17 mouse cellular contexts compared by ENCODE assay signal in genomic region chr15:102705923-102706503, GRCm38 (mm10). TPM values are rescaled to one million over a fixed set of nuclear protein-coding genes. Genes with fewer than 3 reads are reported as not detected.
A peak's percentile ranks its signal among the peaks of the same experiment; 100 is the strongest.
DNase-seq lines count a peak whose midpoint lies in the region; ATAC-seq and TF ChIP-seq lines count a peak whose summit lies in the region.
"Had no signal": no experiment of that assay in that cellular context is flagged by ENCODE, and none has a peak within 500 bp of the region (broad histone marks: within the 10 kb centered on the region; RNA-seq: fewer than 3 reads in every experiment).

No protein-coding gene starts in this region.

- peaks cover 20% of the 10 kb centered on the region for H3K4me1 ChIP-seq in forebrain, embryonic 16.5 days (replicated peaks; ENCODE audit: control insufficient read depth, insufficient read depth, low read length)
- peaks cover 18% of the 10 kb centered on the region for H3K4me1 ChIP-seq in hindbrain, embryonic 16.5 days (ENCODE audit: control insufficient read depth, insufficient read depth, low read depth, low read length)
- H3K4me1 ChIP-seq in neural tube, embryonic 14.5 days (ENCODE audit: control insufficient read depth, insufficient read depth, low read length): peaks cover 21% of the 10 kb centered on the region

- no peak for TF ChIP-seq CTCF in layer of hippocampus, adult 2 months (conservative IDR thresholded peaks at IDR 0.05)

- DNase-seq in layer of hippocampus, adult 2 months (ENCODE audit: low spot score in 2 of 2): no peak
- no peak for DNase-seq in layer of hippocampus, postnatal 14 days (ENCODE audit: low spot score in 2 of 2)
- DNase-seq in kidney, postnatal 25 days: no peak
- no peak for DNase-seq in spleen, postnatal 10 days (ENCODE audit: low spot score in 2 of 2)
- no peak for DNase-seq in heart, adult 18-20 months
- DNase-seq: adrenal gland, postnatal 36 days; B cell, adult 2 months; cerebellum, adult 18-20 months; gastrocnemius, postnatal 14 days; kidney, adult 2 months; kidney, postnatal 10 days; lung, adult 18-20 months; lung, postnatal 14 days had no signal

- H3K4me2 ChIP-seq in forebrain, embryonic 16.5 days (ENCODE audit: low read length): no peak overlapping the region
- H3K4me2 ChIP-seq in hindbrain, embryonic 16.5 days (ENCODE audit: low read length): no peak overlapping the region; the same call in 1 of the 2 replicates
- no peak overlapping the region for H3K4me2 ChIP-seq in neural tube, embryonic 14.5 days (ENCODE audit: low read depth, low read length)
- H3K4me2 ChIP-seq: liver, embryonic 11.5 days had no signal

- H3K27ac ChIP-seq in layer of hippocampus, adult 2 months: peak overlapping the region; percentile 78
- peak overlapping the region; percentile 9 for H3K27ac ChIP-seq in forebrain, embryonic 16.5 days (ENCODE audit: low read length)
- peak overlapping the region; percentile 70 for H3K27ac ChIP-seq in hindbrain, embryonic 16.5 days (ENCODE audit: low read depth, low read length)
- H3K27ac ChIP-seq in neural tube, embryonic 14.5 days (ENCODE audit: low read depth, low read length): peak overlapping the region; percentile 40; the same call in 1 of the 2 replicates

- H3K27me3 ChIP-seq in forebrain, embryonic 16.5 days (replicated peaks; ENCODE audit: control insufficient read depth, insufficient read depth, low read length): no peaks in the 10 kb centered on the region
- H3K27me3 ChIP-seq in hindbrain, embryonic 16.5 days (replicated peaks; ENCODE audit: control insufficient read depth, insufficient read depth, low read length): no peaks in the 10 kb centered on the region
- H3K27me3 ChIP-seq in neural tube, embryonic 14.5 days (ENCODE audit: control insufficient read depth, insufficient read depth, low read length): no peaks in the 10 kb centered on the region

- 65% methylated on average over 7 of the region's 7 CpGs for WGBS in forebrain, embryonic 16.5 days
- 47% methylated on average over 7 of the region's 7 CpGs for WGBS in hindbrain, embryonic 16.5 days
- 44% methylated on average over 7 of the region's 7 CpGs for WGBS in neural tube, embryonic 14.5 days

- no peaks in the 10 kb centered on the region for H3K9me3 ChIP-seq in forebrain, embryonic 16.5 days (ENCODE audit: control insufficient read depth, low read length)
- no peaks in the 10 kb centered on the region for H3K9me3 ChIP-seq in hindbrain, embryonic 16.5 days (ENCODE audit: control insufficient read depth, low read length)
- H3K9me3 ChIP-seq in neural tube, embryonic 14.5 days (ENCODE audit: control insufficient read depth, low read length): no peaks in the 10 kb centered on the region

- no peak overlapping the region for H3K4me3 ChIP-seq in layer of hippocampus, adult 2 months
- H3K4me3 ChIP-seq in forebrain, embryonic 16.5 days (replicated peaks; ENCODE audit: low read length): no peak overlapping the region
- H3K4me3 ChIP-seq in hindbrain, embryonic 16.5 days (ENCODE audit: low read length): no peak overlapping the region
- H3K4me3 ChIP-seq in neural tube, embryonic 14.5 days (ENCODE audit: low read depth, low read length): no peak overlapping the region

- peak; percentile 32; the same call in 1 of the 2 replicates for ATAC-seq in forebrain, embryonic 16.5 days
- ATAC-seq in hindbrain, embryonic 16.5 days: peak; percentile 37
- ATAC-seq in neural tube, embryonic 14.5 days (ENCODE audit: low read depth): peak; percentile 60

- no peak overlapping the region for H3K9ac ChIP-seq in forebrain, embryonic 16.5 days (replicated peaks; ENCODE audit: low read depth, low read length)
- no peak overlapping the region for H3K9ac ChIP-seq in hindbrain, embryonic 16.5 days (ENCODE audit: low read depth, low read length)
- H3K9ac ChIP-seq in neural tube, embryonic 14.5 days (replicated peaks; ENCODE audit: low read depth, low read length): no peak overlapping the region

- peaks cover 24% of the 10 kb centered on the region for H3K36me3 ChIP-seq in forebrain, embryonic 16.5 days (ENCODE audit: control insufficient read depth, insufficient read depth)
- H3K36me3 ChIP-seq in hindbrain, embryonic 16.5 days (ENCODE audit: control insufficient read depth, insufficient read depth, low read length): peaks cover 29% of the 10 kb centered on the region
- peaks cover 35% of the 10 kb centered on the region for H3K36me3 ChIP-seq in neural tube, embryonic 14.5 days (ENCODE audit: control insufficient read depth, insufficient read depth, low read length)

RNA-seq across cellular contexts. Expression of gene Calcoco1, which starts 16.0 kb away (rescaled TPM):
- total RNA-seq in layer of hippocampus, adult 2 months (2021): 10 to 100 TPM; 95.4 to 96.9 TPM
- 10 to 100 TPM; 66.9 to 69.6 TPM for total RNA-seq in layer of hippocampus, postnatal 14 days (2021)
- polyA plus RNA-seq in forebrain, embryonic 16.5 days (2015; fragmentation: Nextera tagmentation; extraction: Ambion mirVana): 80.6 and 87.7 TPM in 2 replicates
- polyA plus RNA-seq in hindbrain, embryonic 16.5 days (2015; fragmentation: Nextera tagmentation; extraction: Ambion mirVana): 34.6 and 40.9 TPM in 2 replicates
- polyA plus RNA-seq in neural tube, embryonic 14.5 days (2014; fragmentation: Nextera tagmentation; extraction: Ambion mirVana): 23.5 and 29.3 TPM in 2 replicates
- 100 to 1,000 TPM; 105 to 119 TPM for total RNA-seq in heart, adult 18-20 months (2021)

RNA-seq across cellular contexts. Expression of gene Atp5g2, which starts 33.9 kb away (rescaled TPM):
- total RNA-seq in layer of hippocampus, adult 2 months (2021): 10 to 100 TPM; 11.0 to 11.5 TPM
- 10 to 100 TPM; 10.9 to 13.0 TPM for total RNA-seq in layer of hippocampus, postnatal 14 days (2021)
- polyA plus RNA-seq in forebrain, embryonic 16.5 days (2015; fragmentation: Nextera tagmentation; extraction: Ambion mirVana): 50.4 and 56.5 TPM in 2 replicates
- polyA plus RNA-seq in hindbrain, embryonic 16.5 days (2015; fragmentation: Nextera tagmentation; extraction: Ambion mirVana): 41.0 and 50.2 TPM in 2 replicates
- 44.6 and 47.5 TPM in 2 replicates for polyA plus RNA-seq in neural tube, embryonic 14.5 days (2014; fragmentation: Nextera tagmentation; extraction: Ambion mirVana)
- total RNA-seq in heart, adult 18-20 months (2021): 10 to 100 TPM; 28.4 to 50.6 TPM

Comparison
In these comparisons a context has a peak if more than half of its experiments do, and no peak if none do; other contexts are left out.
1. H3K27ac ChIP-seq: peak in every context shown above with its lines; median percentile 78 in layer of hippocampus, adult 2 months; 70 in hindbrain, embryonic 16.5 days; 40 in neural tube, embryonic 14.5 days; 9 in forebrain, embryonic 16.5 days.